Mouse (Mus musculus) forebrain, postnatal 0 days (tissue): ENCODE results near the gene Rnf144a. TPM values are rescaled to one million over a fixed set of nuclear protein-coding genes. Genes with fewer than 3 reads are reported as not detected.

Source experiments
- ATAC-seq: fragments of 200-750 bp; cut with Nextera tagmentation; 2 replicates; pipeline ENCODE4 v1.8.0; 2017; ENCODE audit warnings: mild to moderate bottlenecking, moderate library complexity
- DNase-seq: peaks from one replicate; pipeline ENCODE4 v3.0.0-alpha.2; 2015
- H3K27ac ChIP-seq: fragments of 300-500 bp; sonication (generic); 2 replicates; pipeline ENCODE4 v1.5.1; 2014; ENCODE audit warnings: low read depth, mild to moderate bottlenecking, antibody characterized with exemption, low read length, moderate library complexity, mixed read lengths
- H3K27me3 ChIP-seq: fragments of 300-500 bp; sonication (generic); 2 replicates; pipeline ENCODE4 v1.6.1; 2014; ENCODE audit warnings: mild to moderate bottlenecking, low read length, mixed read lengths; ENCODE audit not compliant: insufficient read depth
- H3K36me3 ChIP-seq: fragments of 300-500 bp; sonication (generic); 2 replicates; pipeline ENCODE4 v1.6.1; 2014; ENCODE audit warnings: mild to moderate bottlenecking, moderate library complexity; ENCODE audit not compliant: insufficient read depth
- H3K4me1 ChIP-seq: fragments of 300-500 bp; sonication (generic); 2 replicates; pipeline ENCODE4 v1.6.1; 2014; ENCODE audit warnings: antibody characterized with exemption; ENCODE audit not compliant: insufficient read depth
- H3K4me2 ChIP-seq: fragments of 300-500 bp; sonication (generic); 2 replicates; pipeline ENCODE4 v1.6.1; 2014; ENCODE audit warnings: low read depth, mild to moderate bottlenecking, moderate library complexity
- H3K4me3 ChIP-seq: fragments of 300-500 bp; sonication (generic); 2 replicates; pipeline ENCODE4 v1.5.1; 2014; ENCODE audit warnings: low read depth, low read length, mixed read lengths
- H3K9ac ChIP-seq: fragments of 300-500 bp; sonication (generic); 2 replicates; pipeline ENCODE4 v1.6.1; 2014; ENCODE audit warnings: mild to moderate bottlenecking
- H3K9me3 ChIP-seq: fragments of 300-500 bp; sonication (generic); 2 replicates; pipeline ENCODE4 v1.6.1; 2016; ENCODE audit warnings: low read length
- CTCF ChIP-seq: sonication (generic); IDR thresholded peaks from 2 replicates; pipeline ENCODE4 v1.5.1; 2016; ENCODE audit warnings: antibody characterized with exemption, control low read depth, low read depth
- WGBS: fragments of 180-500 bp; shearing (Covaris S2); extraction: QIAGEN DNeasy Blood & Tissue Kit; methylation state at CpG from one replicate; pipeline ENCODE4 v1.1.7; 2014; 5-methylcytosine and 5-hydroxymethylcytosine counted together
- polyA plus RNA-seq: library from polyadenylated mRNA; unstranded; fragments of >200 nt; fragmentation: Nextera tagmentation; extraction: Ambion mirVana; gene quantifications from 2 replicates; pipeline ENCODE4 v1.2.1, GENCODE M21; 2015
- total RNA-seq: library from RNA; depleted of rRNA; stranded (reverse); fragments of >200 nt; gene quantifications from 2 replicates; pipeline ENCODE4 v1.2.3, GENCODE M21; 2014

Rnf144a gene
- total and polyA plus RNA-seq, 2 experiments from 2014 or later = 23.1 to 39.1 TPM

GRCm38 (mm10) chr12:26424841-26425240 is 9.8 kb upstream of the Rnf144a start:
- Histone ChIP-seq H3K27ac (no peak overlapping the region), H3K9me3 (no peaks in the 10 kb centered on the region), H3K36me3 (no peaks in the 10 kb centered on the region), H3K27me3 (no peaks in the 10 kb centered on the region), H3K4me3 (no peak overlapping the region), H3K4me1 (no peaks in the 10 kb centered on the region), H3K4me2 (no peak overlapping the region), H3K9ac (no peak overlapping the region)
- ATAC-seq (no peak), DNase-seq (peak; percentile 74)
- peak; percentile 58 for TF ChIP-seq CTCF
- WGBS = 94% methylated on average over 2 of the region's 2 CpGs

GRCm38 (mm10) chr12:26418322-26418721 is 3.3 kb upstream of the Rnf144a start:
- WGBS = 92% methylated on average over 4 of the region's 4 CpGs
- H3K4me1 ChIP-seq = peaks cover 5% of the 10 kb centered on the region; the same call in 1 of the 2 replicates
- no peaks in the 10 kb centered on the region for H3K27me3 ChIP-seq
- no peak overlapping the region for H3K27ac ChIP-seq
- no peak for TF ChIP-seq CTCF
- H3K4me2 ChIP-seq = no peak overlapping the region
- ATAC-seq (no peak), DNase-seq (no peak)
- H3K9ac ChIP-seq = no peak overlapping the region
- no peak overlapping the region for H3K4me3 ChIP-seq
- no peaks in the 10 kb centered on the region for H3K9me3 ChIP-seq
- no peaks in the 10 kb centered on the region for H3K36me3 ChIP-seq

- Histone ChIP-seq H3K27ac (no peak overlapping the region), H3K9ac (no peak overlapping the region), H3K36me3 (no peaks in the 10 kb centered on the region), H3K9me3 (no peaks in the 10 kb centered on the region), H3K27me3 (no peaks in the 10 kb centered on the region), H3K4me1 (peaks cover 19% of the 10 kb centered on the region), H3K4me3 (no peak overlapping the region), H3K4me2 (no peak overlapping the region)
- DNase-seq (no peak), ATAC-seq (no peak)
- 68% methylated on average over 7 of the region's 7 CpGs for WGBS
- TF ChIP-seq CTCF = no peak
Observed at GRCm38 (mm10) chr12:26416636-26417295, 1.7 kb upstream of the Rnf144a start.

GRCm38 (mm10) chr12:26414451-26415103 is 477 bp downstream of the Rnf144a start:
- H3K4me1 ChIP-seq = peaks cover 22% of the 10 kb centered on the region
- H3K9me3 ChIP-seq = no peaks in the 10 kb centered on the region
- peak overlapping the region; percentile 87 for H3K4me3 ChIP-seq
- DNase-seq = no peak
- peak; percentile 36 for ATAC-seq
- no peak for TF ChIP-seq CTCF
- peak overlapping the region; percentile 57 for H3K4me2 ChIP-seq
- H3K36me3 ChIP-seq = no peaks in the 10 kb centered on the region
- H3K27ac ChIP-seq = peak overlapping the region; percentile 83
- no peaks in the 10 kb centered on the region for H3K27me3 ChIP-seq
- WGBS = under 1% methylated on average over 63 of the region's 64 CpGs
- H3K9ac ChIP-seq = peak overlapping the region; percentile 98

- peak overlapping the region; percentile 98 for H3K9ac ChIP-seq
- no peaks in the 10 kb centered on the region for H3K36me3 ChIP-seq
- H3K4me3 ChIP-seq = peak overlapping the region; percentile 87
- peak overlapping the region; percentile 57 for H3K4me2 ChIP-seq
- H3K27me3 ChIP-seq = no peaks in the 10 kb centered on the region
- no peak overlapping the region for H3K27ac ChIP-seq
- DNase-seq (no peak), ATAC-seq (no peak)
- no peaks in the 10 kb centered on the region for H3K9me3 ChIP-seq
- WGBS = 6% methylated on average over 8 of the region's 8 CpGs
- no peak for TF ChIP-seq CTCF
- peaks cover 22% of the 10 kb centered on the region for H3K4me1 ChIP-seq
Observed at GRCm38 (mm10) chr12:26413961-26414411, 1.1 kb downstream of the Rnf144a start.

- peak overlapping the region; percentile 57 for H3K4me2 ChIP-seq
- peaks cover 24% of the 10 kb centered on the region for H3K4me1 ChIP-seq
- H3K27me3 ChIP-seq = no peaks in the 10 kb centered on the region
- H3K9me3 ChIP-seq = no peaks in the 10 kb centered on the region
- ATAC-seq (no peak), DNase-seq (no peak)
- H3K4me3 ChIP-seq = peak overlapping the region; percentile 87; the same call in 1 of the 2 replicates
- H3K36me3 ChIP-seq = peaks cover 5% of the 10 kb centered on the region; the same call in 1 of the 2 replicates
- H3K27ac ChIP-seq = no peak overlapping the region
- peak overlapping the region; percentile 29; the same call in 1 of the 2 replicates for H3K9ac ChIP-seq
- TF ChIP-seq CTCF = no peak
- 38% methylated on average over 6 of the region's 6 CpGs for WGBS
Observed at GRCm38 (mm10) chr12:26412802-26413201, 2.3 kb downstream of the Rnf144a start.

GRCm38 (mm10) chr12:26411841-26412450 is 3.1 kb downstream of the Rnf144a start:
- 0 out of 2 replicates have a peak overlapping the region, but pooled peaks have one; percentile 29 for H3K9ac ChIP-seq
- DNase-seq = no peak
- no peaks in the 10 kb centered on the region for H3K9me3 ChIP-seq
- peaks cover 5% of the 10 kb centered on the region; the same call in 1 of the 2 replicates for H3K36me3 ChIP-seq
- H3K4me1 ChIP-seq = peaks cover 24% of the 10 kb centered on the region
- no peaks in the 10 kb centered on the region for H3K27me3 ChIP-seq
- no peak overlapping the region for H3K27ac ChIP-seq
- H3K4me3 ChIP-seq = 0 out of 2 replicates have a peak overlapping the region, but pooled peaks have one; percentile 16
- peak overlapping the region; percentile 57 for H3K4me2 ChIP-seq
- no peak for ATAC-seq
- TF ChIP-seq CTCF = no peak
- 44% methylated on average over 10 of the region's 10 CpGs for WGBS
